Mouse (Mus musculus) thymus, postnatal 0 days (tissue): ENCODE measurements around the gene H2al1c. TPM values are rescaled to one million over a fixed set of nuclear protein-coding genes. Genes with fewer than 3 reads are reported as not detected.

Experiments used
- polyA plus RNA-seq: library from polyadenylated mRNA; unstranded; fragments of >200 nt; fragmentation: Nextera tagmentation; extraction: Ambion mirVana; gene quantifications from 2 replicates; pipeline ENCODE4 v1.2.1, GENCODE M21; 2015

The H2al1c gene
- polyA plus RNA-seq, 1 experiment from 2014 or later = not detected

Other genes starting within 250 kb of the H2al1c start
- gene H2al1a, start 6.4 kb upstream of the H2al1c start, polyA plus RNA-seq = not detected in 2 replicates
- not detected in 2 replicates for gene H2al1b, start 3.2 kb upstream of the H2al1c start, polyA plus RNA-seq
- gene H2al1d, start 3.2 kb downstream of the H2al1c start, polyA plus RNA-seq = not detected in 2 replicates
- not detected in 2 replicates for gene H2al1e, start 6.3 kb downstream of the H2al1c start, polyA plus RNA-seq
- not detected in 2 replicates for gene H2al1f, start 9.5 kb downstream of the H2al1c start, polyA plus RNA-seq
- not detected in 2 replicates for gene H2al1g, start 12.6 kb downstream of the H2al1c start, polyA plus RNA-seq
- not detected in 2 replicates for gene H2al1h, start 15.8 kb downstream of the H2al1c start, polyA plus RNA-seq
- gene H2al1i, start 19.0 kb downstream of the H2al1c start, polyA plus RNA-seq = not detected in 2 replicates
- gene H2al1j, start 22.2 kb downstream of the H2al1c start, polyA plus RNA-seq = not detected in 2 replicates